Mouse (Mus musculus): ENCODE results near the gene Spock1.

Gene Spock1

DNA sequence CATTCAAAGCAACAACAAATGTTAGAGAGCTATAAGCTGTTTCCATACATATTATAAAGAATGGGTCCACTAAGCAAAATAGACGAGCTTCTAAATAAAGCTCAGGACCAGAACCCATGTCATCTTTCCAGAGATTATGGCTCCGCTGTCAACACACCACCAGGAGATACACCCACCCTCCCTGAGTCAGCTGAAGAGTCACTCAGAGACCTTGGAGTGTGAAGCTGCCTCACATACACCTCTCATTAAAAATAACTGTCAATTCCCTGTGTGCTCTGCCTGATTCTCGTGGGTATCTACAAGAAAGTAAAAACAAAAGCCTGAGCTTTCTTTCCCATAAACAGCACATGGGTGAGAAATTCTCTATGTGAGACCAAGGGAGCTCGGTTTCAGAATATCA is 43.1 kb downstream of the Spock1 start:
- DNase-seq (ENCODE audit: low read depth, low spot score) = peak; percentile 67

DNA sequence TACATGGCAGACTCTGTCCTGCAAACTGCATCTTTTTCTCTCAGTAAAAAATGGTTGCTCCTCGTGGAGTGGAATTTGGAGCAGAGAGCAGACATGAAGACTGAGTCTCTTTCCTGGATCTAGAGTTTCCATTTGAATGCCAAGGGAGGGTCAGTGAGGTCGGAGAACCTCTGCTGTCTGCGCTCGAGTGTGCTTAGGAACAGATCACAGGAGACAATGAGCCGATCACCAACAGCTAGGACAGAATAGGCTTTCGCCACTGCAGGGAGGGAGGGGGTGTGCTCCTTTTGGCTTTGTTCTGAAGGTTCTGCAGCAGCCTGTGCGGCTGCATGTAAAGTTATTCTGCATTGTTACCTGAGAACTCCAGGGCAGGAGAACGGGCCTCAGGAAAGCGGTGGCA is 49.6 kb downstream of the Spock1 start:
- DNase-seq (ENCODE audit: low read depth, low spot score) = no peak

DNA sequence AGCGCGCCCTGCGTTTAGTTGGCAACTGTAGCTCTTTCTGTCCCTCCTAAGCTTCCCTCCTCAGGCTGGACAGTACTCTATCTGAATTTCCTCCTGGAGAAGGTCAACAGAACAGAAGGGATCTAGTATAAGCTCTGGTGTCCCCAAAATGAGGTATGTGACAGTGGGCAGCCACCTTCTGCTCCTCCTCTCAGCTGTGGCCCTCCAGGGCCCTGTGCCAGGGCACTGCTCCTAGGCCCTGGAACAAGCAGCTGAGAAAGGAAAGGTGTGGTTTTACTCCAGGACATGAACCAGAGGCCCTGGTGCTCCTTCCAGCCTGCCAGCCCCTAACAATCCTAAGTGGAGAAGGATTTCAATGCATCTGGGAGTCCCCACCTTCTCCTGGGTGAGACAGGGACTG is 51.1 kb downstream of the Spock1 start:
- DNase-seq (ENCODE audit: low read depth, low spot score) = peak; percentile 81

DNA sequence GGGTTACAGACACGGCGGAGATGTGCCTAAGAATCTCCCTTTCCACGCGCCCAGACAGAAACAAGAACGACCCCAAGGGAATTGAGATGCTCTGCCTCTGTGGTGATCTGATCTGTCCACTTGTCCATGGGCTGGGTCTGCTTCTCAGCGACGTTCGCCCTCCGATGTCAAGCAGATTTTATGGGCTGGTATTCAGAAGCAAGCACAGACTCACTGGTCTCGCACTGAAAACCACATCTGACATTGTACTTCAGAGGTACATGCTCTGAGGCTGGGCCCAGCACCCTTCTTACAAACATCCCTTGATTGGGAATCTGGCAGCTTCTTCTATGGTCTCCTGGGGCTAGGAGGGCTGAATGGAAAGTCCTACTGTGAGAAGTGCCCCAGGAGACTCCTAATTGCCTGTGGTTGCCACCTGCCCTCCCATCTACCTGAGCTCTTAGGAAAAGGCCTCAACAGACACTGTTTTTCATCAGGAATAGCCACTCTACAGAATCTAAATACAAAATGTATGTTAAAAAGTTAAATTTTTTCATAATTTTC is 51.8 kb downstream of the Spock1 start:
- DNase-seq (ENCODE audit: low read depth, low spot score) = no peak

DNA sequence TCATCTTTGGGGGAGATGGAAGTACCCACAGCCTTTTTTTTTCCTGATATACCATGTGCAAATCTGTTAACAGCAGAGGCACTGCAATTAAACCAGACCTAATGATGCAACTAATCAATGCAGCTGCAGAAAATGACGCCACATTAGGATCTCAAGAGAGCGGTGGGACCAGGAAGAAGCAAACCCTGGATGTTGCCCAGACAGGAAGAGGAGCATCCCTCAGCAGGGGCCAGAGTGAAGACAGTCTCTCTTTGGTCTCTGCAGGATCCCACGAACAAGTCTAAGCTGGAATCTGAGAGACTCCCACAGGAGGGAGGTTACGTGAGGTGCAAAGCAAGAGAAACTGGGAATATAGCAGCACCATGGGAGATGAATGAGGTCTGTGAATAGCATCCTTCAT is 52.4 kb downstream of the Spock1 start:
- DNase-seq (ENCODE audit: low read depth, low spot score) = no peak

DNA sequence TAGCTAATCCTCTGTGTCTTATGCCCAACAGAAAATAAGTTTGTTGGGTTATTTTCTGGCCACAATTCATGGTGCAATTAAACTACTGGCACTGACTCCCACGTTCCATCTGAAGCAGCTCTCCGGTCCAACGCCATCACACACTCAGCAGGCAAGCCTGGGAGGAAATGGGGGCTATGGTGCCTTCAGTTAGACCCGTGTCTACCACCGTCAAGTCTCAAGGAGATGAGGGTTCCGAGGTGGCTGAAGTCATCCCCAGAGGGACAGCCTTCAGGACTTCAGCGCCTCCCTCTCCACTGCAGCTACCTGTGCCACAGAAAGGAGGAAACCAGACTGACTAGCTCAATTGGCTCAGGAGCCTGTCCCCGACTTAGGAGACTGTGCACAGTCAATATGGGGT is 53.7 kb downstream of the Spock1 start:
- no peak for DNase-seq (ENCODE audit: low read depth, low spot score)

DNA sequence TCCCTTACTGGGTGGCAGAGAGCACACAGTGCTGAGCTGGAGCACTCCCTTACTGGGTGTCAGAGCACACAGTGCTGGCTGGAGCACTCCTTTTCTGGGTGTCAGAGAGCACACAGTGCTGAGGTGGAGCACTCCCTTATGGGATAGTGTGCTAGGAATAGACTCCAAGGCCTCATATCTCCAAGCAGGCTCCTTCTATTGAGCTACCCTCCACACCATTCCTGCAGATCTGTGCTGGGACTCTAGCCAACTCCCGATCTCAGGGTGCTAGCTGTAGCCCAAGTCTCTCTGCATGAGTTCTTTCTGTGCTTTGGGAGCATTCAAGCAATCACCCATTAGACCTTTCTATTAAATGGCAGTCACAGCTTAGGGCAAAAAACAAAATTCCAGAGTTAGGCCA is 54.5 kb downstream of the Spock1 start:
- no peak for DNase-seq (ENCODE audit: low read depth, low spot score)

DNA sequence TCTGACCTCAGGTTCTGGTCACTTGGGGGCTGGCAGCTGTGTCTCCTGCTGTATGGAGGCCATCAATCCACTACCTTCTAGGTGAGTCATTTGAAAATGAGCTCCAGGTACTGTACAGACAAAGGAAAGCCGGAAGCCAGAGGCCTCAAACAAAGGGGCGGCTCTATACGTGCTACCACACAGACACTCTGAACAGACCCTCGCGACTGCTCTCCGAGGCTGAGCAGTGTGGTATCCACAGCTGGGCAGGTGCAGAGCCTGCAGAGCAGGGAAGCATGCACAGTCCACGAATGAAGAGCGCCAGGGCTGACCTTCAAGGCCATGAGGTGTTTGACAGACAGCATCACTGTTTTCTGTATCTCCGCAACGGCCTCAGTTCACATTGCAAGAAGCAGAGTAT is 55.0 kb downstream of the Spock1 start:
- no peak for DNase-seq (ENCODE audit: low read depth, low spot score)

DNA sequence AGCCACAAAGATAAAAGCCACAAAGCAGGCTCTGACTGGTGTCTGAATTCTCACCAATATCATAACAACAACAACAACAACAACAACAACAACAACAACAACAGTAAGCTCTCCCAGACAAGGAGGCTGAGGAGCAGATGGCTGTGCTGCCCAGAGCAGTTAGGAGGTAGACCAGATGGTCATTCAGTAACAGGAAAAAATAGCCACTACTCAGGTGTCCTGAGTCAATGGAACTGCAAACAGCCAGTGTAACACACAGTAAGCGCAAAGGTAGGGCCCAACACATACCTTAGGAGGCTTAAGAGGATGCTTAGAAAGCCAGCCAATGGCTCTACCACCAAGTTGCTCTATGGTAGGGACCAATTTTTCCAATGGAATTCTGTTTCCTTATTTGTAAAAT is 59.2 kb downstream of the Spock1 start:
- peak; percentile 66 for DNase-seq (ENCODE audit: low read depth, low spot score)

DNA sequence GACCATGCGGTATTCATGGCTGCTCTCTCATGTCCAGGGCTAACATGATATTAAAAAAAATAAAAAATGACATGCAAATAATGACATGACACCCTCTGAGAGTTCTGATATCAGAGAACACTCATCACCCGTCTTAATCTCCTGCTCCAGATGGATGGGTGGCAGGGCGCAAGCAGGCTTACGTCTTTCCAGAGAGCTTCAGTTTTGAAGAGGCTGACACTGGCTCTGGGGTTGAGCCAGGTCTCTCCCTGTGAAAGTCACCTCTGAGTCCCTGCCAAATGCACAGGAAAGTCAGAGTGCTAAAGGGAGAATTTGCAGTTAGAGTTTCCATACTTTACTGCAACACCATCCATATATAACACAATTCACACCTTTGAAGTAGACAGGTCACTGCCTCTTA is 61.0 kb downstream of the Spock1 start:
- DNase-seq (ENCODE audit: low read depth, low spot score) = peak; percentile 86

DNA sequence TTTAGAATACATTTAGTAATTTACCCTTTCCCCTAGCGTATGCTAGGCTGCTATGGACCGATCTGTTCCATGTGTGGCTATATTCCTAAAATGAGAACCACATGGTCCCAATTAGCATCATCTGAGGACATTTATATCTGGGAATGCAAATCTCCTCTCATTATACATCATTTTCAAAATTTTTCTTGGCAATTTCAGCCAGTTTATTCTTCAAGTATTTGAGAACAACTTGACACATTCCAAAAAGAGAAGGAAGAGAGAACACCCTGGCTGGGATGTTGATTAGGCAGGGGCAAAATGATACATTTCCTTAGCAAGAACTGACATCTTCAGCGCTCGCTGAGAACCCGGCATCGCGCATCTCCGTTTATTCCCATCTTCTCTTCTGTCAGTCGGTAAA is 61.7 kb downstream of the Spock1 start:
- DNase-seq (ENCODE audit: low read depth, low spot score) = peak; percentile 56

DNA sequence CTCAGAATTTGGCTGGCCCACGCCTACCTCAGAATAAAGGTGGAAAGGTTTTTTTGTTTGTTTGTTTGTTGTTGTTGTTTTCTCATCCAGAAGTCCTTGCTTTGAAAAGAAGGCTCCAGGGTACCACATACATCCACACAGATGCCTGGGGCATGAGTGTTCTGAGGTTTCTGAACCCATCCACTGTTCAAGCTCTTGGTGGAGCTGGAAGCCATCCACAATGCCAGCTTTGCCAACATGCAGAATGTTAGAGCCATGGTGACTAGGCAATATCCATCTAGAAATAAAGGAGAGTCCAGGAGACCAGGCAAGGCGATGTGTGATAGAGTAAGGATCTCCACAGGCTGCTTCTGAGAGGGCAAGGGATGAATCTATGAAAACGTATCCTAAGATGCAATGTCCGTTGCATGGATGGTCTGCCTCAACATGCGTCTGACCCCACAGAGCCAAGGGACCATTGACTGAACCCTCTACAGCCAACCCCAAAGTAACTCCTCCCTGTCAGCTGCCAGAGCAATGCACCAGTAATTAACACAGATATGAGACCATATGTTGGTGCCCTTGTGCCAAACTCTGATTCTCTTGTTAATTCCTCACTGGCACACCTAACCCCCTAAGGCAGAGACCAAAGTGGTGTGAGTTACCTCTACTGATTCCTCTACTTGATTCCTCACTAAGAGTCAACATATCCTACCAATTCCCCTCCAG is 66.8 kb downstream of the Spock1 start:
- peak; percentile 88 for DNase-seq (ENCODE audit: low read depth, low spot score)

DNA sequence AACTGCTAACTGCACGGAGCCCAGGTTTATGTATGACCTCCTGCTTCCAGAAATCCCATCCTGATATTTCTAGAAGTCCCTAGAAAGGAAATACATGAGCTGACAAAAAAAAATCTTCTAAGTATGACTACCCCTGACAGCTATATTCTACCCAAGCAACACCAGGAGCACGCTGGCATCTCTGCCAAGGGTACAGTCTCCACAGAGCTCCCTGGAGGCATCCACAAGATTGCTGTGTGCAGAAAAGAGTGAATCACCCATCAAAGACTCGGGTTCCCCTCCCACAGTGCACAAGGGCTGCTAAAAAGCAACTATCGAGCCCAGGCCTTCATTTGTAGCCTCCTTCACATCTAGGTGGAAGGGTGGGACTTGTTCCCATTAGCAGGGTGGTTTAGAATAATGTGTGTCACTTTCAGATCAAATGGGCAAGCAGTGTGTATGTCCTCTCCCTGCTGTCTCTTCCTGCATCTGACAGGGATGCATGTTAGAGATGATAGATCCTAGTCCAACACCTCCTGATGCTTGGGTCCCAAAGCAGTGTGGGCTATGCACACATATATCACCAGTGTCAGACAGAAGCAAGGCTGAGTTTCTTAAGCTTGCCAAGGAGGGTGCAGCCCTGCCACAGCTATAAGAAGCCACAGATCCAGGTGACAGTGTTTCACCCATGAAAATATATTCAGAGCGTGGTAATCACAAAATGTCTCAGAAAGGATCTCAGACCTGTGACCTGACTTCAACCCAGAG is 70.3 kb downstream of the Spock1 start:
- DNase-seq (ENCODE audit: low read depth, low spot score) = peak; percentile 92

DNA sequence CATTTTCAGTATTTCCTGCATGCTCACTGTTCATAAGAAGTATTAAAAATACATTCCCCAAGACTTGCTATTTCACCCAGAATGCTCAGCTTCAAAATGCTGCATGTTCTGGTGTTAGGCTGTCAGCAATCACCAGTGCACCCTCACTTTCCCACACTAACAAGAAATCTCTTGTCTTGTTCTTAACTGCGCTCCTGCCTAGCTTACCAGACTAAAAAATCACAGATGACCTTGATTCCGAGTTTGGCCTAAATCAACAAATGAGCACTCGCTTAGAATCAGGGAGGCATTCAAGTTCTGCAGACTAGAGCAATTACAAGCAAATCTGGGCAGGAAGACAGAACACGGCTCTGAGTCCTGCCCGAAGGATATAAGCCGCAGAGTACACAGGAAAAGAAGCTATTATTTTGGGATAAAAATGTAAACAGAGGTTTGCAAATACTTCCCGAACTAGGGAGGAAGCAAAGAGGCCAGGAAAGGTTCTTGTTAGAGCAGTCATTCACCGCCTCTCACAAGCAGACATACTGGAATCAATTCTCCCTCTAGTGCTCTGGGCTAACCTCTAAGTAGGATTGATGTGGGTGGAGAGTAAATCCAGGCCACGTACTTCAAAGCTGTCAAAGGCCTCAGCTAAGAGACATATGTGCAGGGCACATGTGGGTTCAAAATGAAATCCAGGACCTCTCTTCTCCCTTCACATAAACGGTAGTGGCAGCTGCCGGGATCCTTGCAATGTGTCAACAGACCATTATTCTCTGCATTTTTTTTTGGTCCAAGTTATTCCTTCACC is 76.6 kb downstream of the Spock1 start:
- peak; percentile 54 for DNase-seq (ENCODE audit: low read depth, low spot score)

DNA sequence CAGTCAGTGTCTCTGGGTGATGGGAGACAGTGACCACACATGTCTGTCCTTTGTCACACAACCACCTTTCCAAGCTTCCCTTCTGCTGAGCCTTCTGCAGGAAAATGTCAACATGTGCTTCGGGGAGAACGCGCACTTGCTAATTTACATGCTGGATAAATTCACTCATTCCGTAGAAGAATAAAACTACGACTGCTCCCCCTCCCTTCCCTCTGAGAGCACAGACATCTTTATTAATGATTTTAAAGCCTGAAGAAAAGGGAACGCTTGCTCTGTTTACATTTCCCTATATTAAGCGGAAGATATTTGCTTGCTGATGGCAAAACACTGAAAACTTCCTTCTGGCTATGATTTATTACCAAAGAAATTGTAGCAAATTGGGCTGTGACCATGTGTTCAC is 77.2 kb downstream of the Spock1 start:
- DNase-seq (ENCODE audit: low read depth, low spot score) = peak; percentile 44

DNA sequence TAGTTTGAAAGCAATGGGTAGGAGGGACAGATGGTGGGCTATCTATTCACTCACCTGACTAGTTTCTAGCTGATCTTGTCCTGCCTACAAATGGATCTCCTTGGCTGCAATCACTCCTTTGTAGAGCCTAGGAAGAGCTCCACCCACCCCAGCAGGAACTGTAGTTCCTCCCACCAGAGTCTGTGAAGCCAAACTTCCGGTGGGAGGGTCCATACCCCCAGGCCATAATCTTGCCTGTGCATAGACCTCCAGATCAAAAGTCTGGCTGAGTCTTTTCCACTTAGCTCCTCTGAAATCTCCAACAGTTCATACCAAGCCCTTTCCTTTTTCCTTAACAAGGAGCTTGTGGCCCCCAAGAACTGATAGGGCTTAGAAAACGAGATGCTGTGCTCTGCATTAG is 78.0 kb downstream of the Spock1 start:
- no peak for DNase-seq (ENCODE audit: low read depth, low spot score)

DNA sequence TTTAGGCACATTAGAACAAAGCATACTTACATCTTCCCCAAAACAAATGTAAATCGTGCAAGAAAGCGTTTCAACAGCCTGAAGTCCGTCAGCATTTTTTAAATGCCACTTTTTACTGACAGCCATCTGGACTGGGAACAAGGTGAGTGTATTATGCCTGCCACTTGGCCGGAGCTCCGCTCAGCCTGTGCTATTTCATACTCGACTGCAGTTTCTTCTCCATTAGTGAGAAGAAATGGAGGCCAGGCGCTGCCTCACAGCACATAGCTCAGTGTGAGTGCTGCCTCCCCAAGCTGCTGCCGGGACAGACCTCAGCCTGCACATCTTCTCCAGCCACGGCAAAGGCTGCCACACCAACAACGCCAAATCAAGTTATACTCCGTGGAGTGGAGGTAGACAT is 91.9 kb downstream of the Spock1 start:
- DNase-seq (ENCODE audit: low read depth, low spot score) = peak; percentile 89

DNA sequence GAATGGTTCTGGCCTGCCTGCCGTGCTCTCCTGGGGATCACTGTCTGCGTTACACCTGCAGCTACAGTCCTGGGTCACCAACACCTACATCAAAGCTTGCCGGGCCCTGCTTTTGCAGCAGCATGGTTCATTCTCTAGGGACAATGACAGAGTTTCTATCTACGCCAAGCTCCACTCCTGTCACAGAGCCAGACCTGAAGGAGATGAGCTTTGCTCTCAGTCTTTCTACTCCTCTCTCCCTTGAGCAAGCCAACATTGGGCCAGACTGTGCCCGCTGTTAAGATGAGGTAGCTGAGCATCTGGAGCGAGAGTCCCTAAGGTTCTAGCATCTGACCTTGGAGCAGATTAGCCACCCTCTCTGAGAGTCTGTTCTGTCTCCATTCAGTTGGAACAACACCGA is 95.5 kb downstream of the Spock1 start:
- peak; percentile 49 for DNase-seq (ENCODE audit: low read depth, low spot score)

DNA sequence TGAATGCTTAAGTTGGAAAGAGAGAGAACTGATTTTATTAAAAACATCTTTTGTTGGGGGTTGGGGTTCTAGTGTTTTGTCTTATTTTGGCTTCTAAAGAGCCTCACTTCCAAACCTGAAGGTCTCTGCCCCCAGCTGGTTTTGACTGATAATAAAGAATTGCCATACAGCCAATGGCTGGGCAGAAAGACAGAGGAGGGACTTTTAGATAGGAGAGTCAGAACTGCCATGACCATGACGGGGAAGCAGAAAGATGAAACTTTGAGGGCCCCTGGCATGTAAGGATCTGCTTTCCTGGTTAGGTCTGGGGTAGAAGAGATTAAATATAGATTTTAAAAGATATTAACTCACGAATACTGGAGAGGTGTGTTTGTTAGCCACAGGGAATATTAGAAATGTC is 96.9 kb downstream of the Spock1 start:
- DNase-seq (ENCODE audit: low read depth, low spot score) = no peak

DNA sequence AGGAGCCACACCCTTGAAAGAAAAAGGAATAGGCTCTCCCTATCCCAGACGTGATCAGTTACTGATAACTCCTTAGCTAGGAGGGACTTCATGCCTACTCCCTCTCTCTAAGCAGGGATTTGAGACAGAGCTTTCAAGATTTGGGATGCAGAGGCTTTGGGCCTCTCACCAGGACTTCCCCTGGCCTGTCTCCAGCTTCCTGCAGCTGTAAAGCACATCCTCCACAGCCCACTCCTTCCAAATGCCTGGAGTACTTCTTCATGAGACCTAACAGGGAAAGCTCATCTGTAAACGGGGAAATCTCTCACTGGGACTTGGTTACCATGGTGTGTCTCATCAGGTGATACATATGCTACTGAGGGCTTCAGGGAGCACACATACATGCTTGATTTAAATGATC is 97.3 kb downstream of the Spock1 start:
- DNase-seq (ENCODE audit: low read depth, low spot score) = peak; percentile 32

DNA sequence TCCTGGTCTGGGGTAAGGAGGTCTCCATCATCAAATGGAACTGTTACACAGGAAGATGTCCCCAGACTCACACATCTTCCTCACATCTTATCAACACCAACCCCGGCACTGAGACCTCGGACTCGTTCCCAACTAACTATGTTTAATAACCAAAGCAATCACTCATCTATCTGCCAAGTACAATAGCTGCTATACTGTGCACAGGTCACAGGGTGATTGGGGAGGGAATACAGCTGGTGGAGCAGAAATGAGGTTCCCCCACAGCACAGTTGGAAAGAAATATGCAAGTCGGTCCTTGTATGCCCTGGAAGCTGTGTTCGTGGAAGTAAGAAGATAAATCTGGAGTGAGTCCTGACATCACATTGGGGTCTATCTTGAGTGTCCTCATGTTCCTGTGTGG is 98.0 kb downstream of the Spock1 start:
- DNase-seq (ENCODE audit: low read depth, low spot score) = no peak

DNA sequence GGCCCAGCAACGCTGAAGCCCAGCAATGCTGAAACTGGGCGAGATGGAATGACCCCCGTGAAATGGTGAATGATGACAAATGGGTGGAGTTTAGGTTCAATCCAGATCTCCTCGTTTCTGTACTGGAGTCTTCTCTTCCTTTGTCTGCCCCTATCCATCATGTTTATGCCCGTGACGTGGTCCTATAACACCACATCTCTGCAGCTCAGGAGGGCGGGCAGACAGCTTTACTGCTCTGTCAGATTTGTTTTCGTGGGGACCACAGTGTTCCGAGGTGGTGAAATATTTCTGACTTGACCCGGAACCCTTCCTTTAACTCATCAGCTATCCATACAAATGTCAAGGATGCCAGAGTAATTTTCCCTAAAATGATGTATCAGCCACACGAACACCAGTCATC is 98.5 kb downstream of the Spock1 start:
- no peak for DNase-seq (ENCODE audit: low read depth, low spot score)
